Mouse (Mus musculus): ENCODE results near the gene Tjp2.

Gene Tjp2

GRCm38 (mm10) chr19:24176692-24177091 lies 48.1 kb downstream of the Tjp2 start:
- no peak for DNase-seq

- DNase-seq: peak; percentile 9
Measured at GRCm38 (mm10) chr19:24174896-24175295, 49.9 kb downstream of the Tjp2 start.

- DNase-seq: peak; percentile 76
Measured at GRCm38 (mm10) chr19:24173608-24174523, 51.0 kb downstream of the Tjp2 start.

- no peak for DNase-seq
Measured at GRCm38 (mm10) chr19:24173020-24173419, 51.8 kb downstream of the Tjp2 start.

GRCm38 (mm10) chr19:24168531-24168930 lies 56.3 kb downstream of the Tjp2 start:
- DNase-seq: no peak

- DNase-seq: peak; percentile 23
Measured at GRCm38 (mm10) chr19:24166516-24167091, 58.2 kb downstream of the Tjp2 start.

- DNase-seq: no peak
Measured at GRCm38 (mm10) chr19:24163974-24164373, 60.9 kb downstream of the Tjp2 start.

GRCm38 (mm10) chr19:24160460-24160859 lies 64.4 kb downstream of the Tjp2 start:
- DNase-seq: no peak

- DNase-seq: no peak
Measured at GRCm38 (mm10) chr19:24159751-24160150, 65.1 kb downstream of the Tjp2 start.

- no peak for DNase-seq
Measured at GRCm38 (mm10) chr19:24159334-24159733, 65.5 kb downstream of the Tjp2 start.

GRCm38 (mm10) chr19:24156067-24156455 lies 68.8 kb downstream of the Tjp2 start:
- no peak for DNase-seq

GRCm38 (mm10) chr19:24155395-24156066 lies 69.3 kb downstream of the Tjp2 start:
- no peak for DNase-seq

GRCm38 (mm10) chr19:24153266-24154023 lies 71.4 kb downstream of the Tjp2 start:
- DNase-seq: peak; percentile 47

- DNase-seq: no peak
Measured at GRCm38 (mm10) chr19:24144009-24144408, 80.8 kb downstream of the Tjp2 start.

- DNase-seq: no peak
Measured at GRCm38 (mm10) chr19:24142621-24143061, 82.2 kb downstream of the Tjp2 start.

GRCm38 (mm10) chr19:24140298-24140697 lies 84.5 kb downstream of the Tjp2 start:
- DNase-seq: no peak

- no peak for DNase-seq
Measured at GRCm38 (mm10) chr19:24137392-24137791, 87.4 kb downstream of the Tjp2 start.

- no peak for DNase-seq
Measured at GRCm38 (mm10) chr19:24134991-24135390, 89.8 kb downstream of the Tjp2 start.

GRCm38 (mm10) chr19:24134144-24134911 lies 90.5 kb downstream of the Tjp2 start:
- DNase-seq: no peak

- no peak for DNase-seq
Measured at GRCm38 (mm10) chr19:24123534-24124290, 101.1 kb downstream of the Tjp2 start.

GRCm38 (mm10) chr19:24123087-24123486 lies 101.7 kb downstream of the Tjp2 start:
- DNase-seq: no peak

All from thymus, postnatal 4 days (tissue).